Mouse (Mus musculus) embryonic facial prominence, embryonic 14.5 days (tissue): ENCODE measurements around the gene Hecw1. TPM values are rescaled to one million over a fixed set of nuclear protein-coding genes. Genes with fewer than 3 reads are reported as not detected.
A peak's percentile ranks its signal among the peaks of the same experiment; 100 is the strongest.

Experiments used
- ATAC-seq: fragments of 200-750 bp; cut with Nextera tagmentation; 2 replicates; pipeline ENCODE4 v1.8.0; 2017; ENCODE audit warnings: low read depth, moderate number of reproducible peaks, moderate TSS enrichment
- DNase-seq: peaks from one replicate; pipeline ENCODE4 v3.0.0-alpha.2; 2015; ENCODE audit warnings: low spot score
- H3K27ac ChIP-seq: fragments of 300-500 bp; sonication (generic); replicated peaks from 2 replicates; pipeline ENCODE4 v1.5.1; 2014; ENCODE audit warnings: low read depth, mild to moderate bottlenecking, low read length, moderate library complexity
- H3K27me3 ChIP-seq: fragments of 300-500 bp; sonication (generic); replicated peaks from 2 replicates; pipeline ENCODE4 v1.6.1; 2014; ENCODE audit warnings: low read length; ENCODE audit not compliant: control insufficient read depth, insufficient read depth
- H3K36me3 ChIP-seq: fragments of 300-500 bp; sonication (generic); 2 replicates; pipeline ENCODE4 v1.6.1; 2014; ENCODE audit warnings: low read length, mixed read lengths; ENCODE audit not compliant: control insufficient read depth, insufficient read depth
- H3K4me1 ChIP-seq: fragments of 300-500 bp; sonication (generic); 2 replicates; pipeline ENCODE4 v1.6.1; 2014; ENCODE audit warnings: antibody characterized with exemption, low read length; ENCODE audit not compliant: control insufficient read depth, insufficient read depth
- H3K4me2 ChIP-seq: fragments of 300-500 bp; sonication (generic); 2 replicates; pipeline ENCODE4 v1.6.1; 2014; ENCODE audit warnings: low read depth, mild to moderate bottlenecking, low read length, moderate library complexity, mixed read lengths
- H3K4me3 ChIP-seq: fragments of 300-500 bp; sonication (generic); 2 replicates; pipeline ENCODE4 v1.5.1; 2014; ENCODE audit warnings: low read depth, mild to moderate bottlenecking, low read length
- H3K9ac ChIP-seq: fragments of 300-500 bp; sonication (generic); 2 replicates; pipeline ENCODE4 v1.6.1; 2014; ENCODE audit warnings: low read depth, mild to moderate bottlenecking, low read length, moderate library complexity, mixed read lengths
- H3K9me3 ChIP-seq: fragments of 300-500 bp; sonication (generic); 2 replicates; pipeline ENCODE4 v1.6.1; 2016; ENCODE audit warnings: low read length; ENCODE audit not compliant: control insufficient read depth
- WGBS: fragments of 180-500 bp; shearing (Covaris S2); extraction: QIAGEN DNeasy Blood & Tissue Kit; methylation state at CpG from one replicate; pipeline ENCODE4 v1.1.7; 2014; 5-methylcytosine and 5-hydroxymethylcytosine counted together
- polyA plus RNA-seq: library from polyadenylated mRNA; unstranded; fragments of >200 nt; fragmentation: Nextera tagmentation; extraction: Ambion mirVana; gene quantifications from 2 replicates; pipeline ENCODE4 v1.2.1, GENCODE M21; 2014

Hecw1 gene
- polyA plus RNA-seq, 1 experiment from 2014 or later, result 1.9 TPM

- H3K4me1 ChIP-seq, result no peaks in the 10 kb centered on the region
- ATAC-seq, result no peak
- no peak overlapping the region for H3K27ac ChIP-seq
- no peak for DNase-seq
- no peaks in the 10 kb centered on the region for H3K27me3 ChIP-seq
- H3K36me3 ChIP-seq, result no peaks in the 10 kb centered on the region
- no peak overlapping the region for H3K4me2 ChIP-seq
- H3K4me3 ChIP-seq, result no peak overlapping the region
- H3K9me3 ChIP-seq, result no peaks in the 10 kb centered on the region
- no peak overlapping the region for H3K9ac ChIP-seq
Measured at GRCm38 (mm10) chr13:14513934-14514333, 9.1 kb downstream of the Hecw1 start.

GRCm38 (mm10) chr13:14506765-14507164 lies 16.3 kb downstream of the Hecw1 start:
- no peak for DNase-seq
- no peak overlapping the region for H3K4me2 ChIP-seq
- no peaks in the 10 kb centered on the region for H3K36me3 ChIP-seq
- H3K27me3 ChIP-seq, result no peaks in the 10 kb centered on the region
- H3K9ac ChIP-seq, result no peak overlapping the region
- no peaks in the 10 kb centered on the region for H3K9me3 ChIP-seq
- WGBS, result 87% methylated on average over 5 of the region's 5 CpGs
- H3K4me3 ChIP-seq, result no peak overlapping the region
- no peaks in the 10 kb centered on the region for H3K4me1 ChIP-seq
- ATAC-seq, result no peak
- H3K27ac ChIP-seq, result no peak overlapping the region

GRCm38 (mm10) chr13:14500251-14500650 lies 22.8 kb downstream of the Hecw1 start:
- Histone ChIP-seq H3K4me1 (no peaks in the 10 kb centered on the region), H3K36me3 (no peaks in the 10 kb centered on the region), H3K4me2 (no peak overlapping the region), H3K4me3 (no peak overlapping the region), H3K9ac (no peak overlapping the region), H3K27ac (no peak overlapping the region), H3K9me3 (no peaks in the 10 kb centered on the region), H3K27me3 (no peaks in the 10 kb centered on the region)
- DNase-seq (no peak), ATAC-seq (no peak)
- WGBS, result 19% methylated on average over 1 of the region's 1 CpGs

- H3K27me3 ChIP-seq, result no peaks in the 10 kb centered on the region
- ATAC-seq (no peak), DNase-seq (no peak)
- H3K4me3 ChIP-seq, result no peak overlapping the region
- no peaks in the 10 kb centered on the region for H3K4me1 ChIP-seq
- no peak overlapping the region for H3K4me2 ChIP-seq
- no peaks in the 10 kb centered on the region for H3K36me3 ChIP-seq
- no peak overlapping the region for H3K9ac ChIP-seq
- WGBS, result 82% methylated on average over 8 of the region's 8 CpGs
- H3K27ac ChIP-seq, result no peak overlapping the region
- H3K9me3 ChIP-seq, result no peaks in the 10 kb centered on the region
Measured at GRCm38 (mm10) chr13:14498780-14499179, 24.2 kb downstream of the Hecw1 start.

GRCm38 (mm10) chr13:14496954-14497353 lies 26.1 kb downstream of the Hecw1 start:
- ATAC-seq, result no peak
- no peak overlapping the region for H3K9ac ChIP-seq

GRCm38 (mm10) chr13:14487812-14488211 lies 35.2 kb downstream of the Hecw1 start:
- Histone ChIP-seq H3K4me2 (no peak overlapping the region), H3K9me3 (no peaks in the 10 kb centered on the region), H3K4me3 (no peak overlapping the region), H3K36me3 (no peaks in the 10 kb centered on the region), H3K4me1 (no peaks in the 10 kb centered on the region), H3K9ac (no peak overlapping the region), H3K27ac (no peak overlapping the region), H3K27me3 (no peaks in the 10 kb centered on the region)
- DNase-seq (no peak), ATAC-seq (no peak)
- 92% methylated on average over 2 of the region's 2 CpGs for WGBS

More at GRCm38 (mm10) chr13:14496954-14497353, 26.1 kb downstream of the Hecw1 start:
- Histone ChIP-seq H3K27me3 (no peaks in the 10 kb centered on the region), H3K36me3 (no peaks in the 10 kb centered on the region), H3K4me3 (no peak overlapping the region), H3K27ac (no peak overlapping the region), H3K4me1 (no peaks in the 10 kb centered on the region), H3K4me2 (no peak overlapping the region), H3K9me3 (no peaks in the 10 kb centered on the region)
- 67% methylated on average over 2 of the region's 2 CpGs for WGBS
- DNase-seq, result no peak

- H3K27me3 ChIP-seq, result no peaks in the 10 kb centered on the region
- H3K36me3 ChIP-seq, result no peaks in the 10 kb centered on the region
- no peak for ATAC-seq
- DNase-seq, result no peak
- no peak overlapping the region for H3K4me2 ChIP-seq
- 86% methylated on average over 1 of the region's 1 CpGs for WGBS
- no peak overlapping the region for H3K4me3 ChIP-seq
- no peak overlapping the region for H3K27ac ChIP-seq
- no peaks in the 10 kb centered on the region for H3K9me3 ChIP-seq
- no peaks in the 10 kb centered on the region for H3K4me1 ChIP-seq
- no peak overlapping the region for H3K9ac ChIP-seq
Measured at GRCm38 (mm10) chr13:14471121-14471520, 51.9 kb downstream of the Hecw1 start.

- DNase-seq (peak; percentile 9), ATAC-seq (peak; percentile 78; the same call in 1 of the 2 replicates)
- no peaks in the 10 kb centered on the region for H3K36me3 ChIP-seq
- H3K27ac ChIP-seq, result no peak overlapping the region
- 65% methylated on average over 3 of the region's 3 CpGs for WGBS
- no peak overlapping the region for H3K4me3 ChIP-seq
- H3K27me3 ChIP-seq, result no peaks in the 10 kb centered on the region
- H3K9ac ChIP-seq, result no peak overlapping the region
- no peaks in the 10 kb centered on the region for H3K9me3 ChIP-seq
- no peak overlapping the region for H3K4me2 ChIP-seq
- H3K4me1 ChIP-seq, result no peaks in the 10 kb centered on the region
Measured at GRCm38 (mm10) chr13:14467517-14467916, 55.5 kb downstream of the Hecw1 start.

GRCm38 (mm10) chr13:14461036-14461435 lies 62.0 kb downstream of the Hecw1 start:
- Histone ChIP-seq H3K9me3 (no peaks in the 10 kb centered on the region), H3K4me1 (no peaks in the 10 kb centered on the region), H3K27me3 (no peaks in the 10 kb centered on the region), H3K27ac (no peak overlapping the region), H3K4me3 (no peak overlapping the region), H3K36me3 (no peaks in the 10 kb centered on the region), H3K9ac (no peak overlapping the region), H3K4me2 (no peak overlapping the region)
- WGBS, result 85% methylated on average over 5 of the region's 5 CpGs
- no peak for ATAC-seq
- DNase-seq, result no peak
